Mouse (Mus musculus): ENCODE data around the gene F2rl2. TPM values are rescaled to one million over a fixed set of nuclear protein-coding genes. Genes with fewer than 3 reads are reported as not detected.
A peak's percentile ranks its signal among the peaks of the same experiment; 100 is the strongest.

F2rl2 gene
- 1.9 and 2.1 TPM in 2 replicates for polyA plus RNA-seq (2015; fragmentation: Nextera tagmentation; extraction: Ambion mirVana)

DNA sequence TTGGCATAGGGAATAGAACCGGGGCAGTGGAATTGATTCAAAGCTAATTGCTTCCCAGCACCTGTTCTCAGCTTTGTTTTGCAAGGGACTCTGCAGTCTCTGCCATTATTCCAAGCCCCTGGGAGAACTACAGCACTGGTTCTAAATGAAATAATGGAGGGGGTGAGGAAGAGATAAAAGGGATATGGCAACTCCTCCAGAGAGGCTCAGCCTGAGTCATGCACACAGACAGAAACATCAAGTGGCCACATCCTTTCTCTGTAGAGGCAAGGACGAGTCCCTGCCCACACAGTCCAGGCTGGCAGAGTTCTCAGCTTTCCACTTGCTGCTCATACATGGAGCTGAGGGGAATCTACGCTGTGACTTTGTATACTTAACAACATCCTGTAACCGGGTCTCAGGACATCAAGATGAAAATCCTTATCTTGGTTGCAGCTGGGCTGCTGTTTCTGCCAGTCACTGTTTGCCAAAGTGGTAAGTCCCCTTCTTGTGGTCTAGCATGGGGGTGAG is at the start of gene F2rl2:
Gene F2rl2 (plus strand): TSS at position 200 of the 510 bp plus-strand sequence.
- H3K27ac ChIP-seq (replicated peaks), result peak within 1 kb of the TSS; percentile 58; the same call in 1 of the 2 replicates
- peak; percentile 45 for ATAC-seq (ENCODE audit: low FRiP score)
- 49% methylated on average over 4 of the region's 4 CpGs for WGBS

DNA sequence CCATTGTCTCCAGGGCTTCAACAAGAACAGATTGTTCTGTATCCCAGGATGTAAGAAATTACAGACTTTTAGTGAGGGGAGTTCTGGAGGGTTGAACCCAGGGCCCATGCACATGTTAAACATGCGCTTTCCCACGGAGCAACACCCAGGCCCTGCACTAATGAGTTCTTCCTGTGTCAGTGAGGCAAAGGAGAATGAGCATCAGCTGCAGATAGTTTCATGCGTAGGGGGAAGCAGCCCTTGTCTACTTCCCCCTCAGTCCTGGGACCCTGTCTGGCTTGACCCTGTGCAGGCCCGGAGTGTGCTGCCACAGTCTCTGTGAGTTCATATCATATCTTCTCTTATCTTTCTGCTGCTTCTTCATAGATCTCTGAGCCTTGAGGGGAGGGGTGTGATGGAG is 49.4 kb upstream of the F2rl2 start:
- WGBS, result 57% methylated on average over 4 of the region's 4 CpGs
- ATAC-seq (ENCODE audit: low FRiP score), result no peak

More for the DNA sequence above, at the start of gene F2rl2:
- no peak within 1 kb of the TSS for H3K4me2 ChIP-seq
- H3K9me3 ChIP-seq (replicated peaks), result no peaks in the 10 kb centered on the region
- H3K4me3 ChIP-seq (replicated peaks), result no peak within 1 kb of the TSS
- H3K27me3 ChIP-seq (replicated peaks), result no peaks in the 10 kb centered on the region
- H3K4me1 ChIP-seq, result peaks cover 18% of the 10 kb centered on the region; the same call in 1 of the 2 replicates
- no peaks in the 10 kb centered on the region for H3K36me3 ChIP-seq
- no peak within 1 kb of the TSS for H3K9ac ChIP-seq (replicated peaks)

DNA sequence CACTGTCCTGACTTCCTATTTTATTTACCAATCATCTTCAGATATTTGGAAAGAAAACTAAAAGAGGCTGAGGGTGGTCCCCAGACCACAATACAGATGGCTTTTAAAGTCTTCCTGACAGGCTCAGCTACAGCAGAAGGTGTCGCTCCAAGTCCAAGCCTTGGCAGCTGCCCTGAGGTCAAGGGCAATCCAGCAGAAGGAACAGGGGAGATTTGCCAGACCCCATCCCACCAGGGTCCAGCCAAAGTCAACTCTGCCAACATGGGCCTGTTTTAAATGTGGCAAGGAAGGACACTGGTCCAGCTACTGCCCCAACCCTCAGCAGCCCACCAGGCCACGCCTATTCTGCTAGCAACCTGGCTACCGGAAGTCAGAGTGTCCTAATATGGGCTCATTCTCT is 46.7 kb upstream of the F2rl2 start:
- Histone ChIP-seq H3K9me3 (replicated peaks) (no peaks in the 10 kb centered on the region), H3K4me3 (replicated peaks) (no peak overlapping the region), H3K27ac (replicated peaks) (no peak overlapping the region), H3K27me3 (replicated peaks) (no peaks in the 10 kb centered on the region), H3K9ac (replicated peaks) (no peak overlapping the region), H3K4me1 (no peaks in the 10 kb centered on the region; the same call in 1 of the 2 replicates), H3K4me2 (no peak overlapping the region), H3K36me3 (no peaks in the 10 kb centered on the region)
- 90% methylated on average over 3 of the region's 3 CpGs for WGBS
- ATAC-seq (ENCODE audit: low FRiP score), result no peak

More for the DNA sequence above, 49.4 kb upstream of the F2rl2 start:
- H3K27ac ChIP-seq (replicated peaks), result no peak overlapping the region
- H3K4me3 ChIP-seq (replicated peaks), result no peak overlapping the region
- no peaks in the 10 kb centered on the region for H3K9me3 ChIP-seq (replicated peaks)
- H3K4me2 ChIP-seq, result no peak overlapping the region
- H3K27me3 ChIP-seq (replicated peaks), result no peaks in the 10 kb centered on the region
- H3K36me3 ChIP-seq, result no peaks in the 10 kb centered on the region
- no peak overlapping the region for H3K9ac ChIP-seq (replicated peaks)
- no peaks in the 10 kb centered on the region for H3K4me1 ChIP-seq

DNA sequence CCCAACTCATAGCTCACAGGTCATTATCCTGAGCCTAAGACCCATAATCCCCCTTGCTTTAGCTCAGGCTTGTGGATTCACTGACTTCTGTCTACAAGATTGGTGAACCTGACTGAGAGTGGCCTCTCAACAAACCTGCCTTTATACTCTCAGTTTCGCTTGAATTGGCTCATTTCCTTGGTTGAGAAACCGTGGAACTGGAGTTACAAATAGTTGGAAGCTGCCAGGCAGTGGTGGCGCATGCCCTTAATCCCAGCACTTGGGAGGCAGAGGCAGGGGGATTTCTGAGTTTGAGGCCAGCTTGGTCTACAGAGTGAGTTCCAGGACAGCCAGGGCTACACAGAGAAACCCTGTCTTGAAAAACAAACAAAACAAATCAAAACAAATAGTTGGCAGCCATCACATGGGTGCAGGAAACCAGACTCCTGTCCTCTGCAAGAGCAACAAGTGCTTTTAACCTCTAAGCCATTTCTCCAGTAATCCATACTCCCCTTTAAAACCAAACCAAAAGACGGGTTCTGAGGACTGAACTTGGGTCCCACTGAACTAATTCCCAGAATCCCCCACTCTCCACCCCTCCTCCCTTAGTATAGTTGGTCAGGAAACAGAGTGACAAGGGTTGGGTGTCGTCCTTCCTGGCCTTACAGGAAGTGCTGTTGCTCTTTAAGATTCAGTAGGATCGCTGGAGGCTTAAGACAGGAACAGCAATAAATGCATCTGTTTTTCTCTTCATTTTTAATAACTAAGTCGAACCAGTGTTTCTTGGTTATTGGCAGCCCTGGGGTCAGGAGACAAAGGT is 44.6 kb upstream of the F2rl2 start:
- Histone ChIP-seq H3K36me3 (no peaks in the 10 kb centered on the region), H3K9me3 (replicated peaks) (no peaks in the 10 kb centered on the region), H3K27me3 (replicated peaks) (no peaks in the 10 kb centered on the region), H3K9ac (replicated peaks) (no peak overlapping the region), H3K27ac (replicated peaks) (no peak overlapping the region), H3K4me3 (replicated peaks) (no peak overlapping the region), H3K4me1 (peaks cover 5% of the 10 kb centered on the region), H3K4me2 (no peak overlapping the region)
- WGBS, result 87% methylated on average over 7 of the region's 7 CpGs
- no peak for ATAC-seq (ENCODE audit: low FRiP score)

DNA sequence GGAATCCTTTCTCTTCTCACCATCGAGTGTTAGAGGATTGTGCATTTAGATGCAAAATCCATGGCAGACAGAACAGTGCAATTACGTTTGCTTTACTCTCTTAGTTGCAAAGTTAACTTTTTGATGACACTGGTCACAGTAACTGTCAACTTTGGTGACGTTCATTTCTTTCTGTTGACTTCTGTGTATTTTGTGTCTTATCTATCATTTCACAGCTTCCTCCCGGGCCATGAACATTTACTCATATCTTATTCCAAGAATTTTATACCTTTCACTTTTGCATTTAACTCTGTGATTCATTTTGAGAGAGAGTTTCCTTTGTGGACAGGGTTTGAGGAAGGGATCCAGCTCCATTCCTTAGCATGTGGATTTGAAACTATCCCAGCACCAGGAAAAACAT is 43.0 kb upstream of the F2rl2 start:
- Histone ChIP-seq H3K4me1 (peaks cover 5% of the 10 kb centered on the region), H3K9me3 (replicated peaks) (no peaks in the 10 kb centered on the region), H3K27ac (replicated peaks) (no peak overlapping the region), H3K4me3 (replicated peaks) (no peak overlapping the region), H3K27me3 (replicated peaks) (no peaks in the 10 kb centered on the region), H3K4me2 (no peak overlapping the region), H3K36me3 (no peaks in the 10 kb centered on the region), H3K9ac (replicated peaks) (no peak overlapping the region)
- ATAC-seq (ENCODE audit: low FRiP score), result no peak
- WGBS, result 91% methylated on average over 4 of the region's 4 CpGs

DNA sequence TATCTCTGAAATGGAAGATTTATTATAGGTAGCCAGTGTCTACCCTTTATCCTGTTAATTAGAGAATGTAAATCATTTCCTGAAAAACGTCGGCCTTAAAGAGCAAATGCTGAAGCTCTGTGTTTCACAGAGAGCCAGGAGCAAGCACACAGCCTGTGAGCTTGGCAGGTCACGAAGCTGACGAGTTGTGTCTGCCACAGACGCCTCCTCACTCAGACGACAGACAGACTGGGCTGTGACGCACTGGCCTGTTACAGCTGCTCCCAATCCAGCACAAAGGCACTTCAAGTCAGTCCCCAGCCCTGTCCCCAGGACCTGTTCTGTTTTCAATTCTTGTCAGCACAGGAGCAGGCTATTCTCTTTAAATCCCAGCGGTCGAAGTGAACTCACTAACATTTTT is 41.4 kb upstream of the F2rl2 start:
- H3K27ac ChIP-seq (replicated peaks), result peak overlapping the region; percentile 7
- H3K4me3 ChIP-seq (replicated peaks), result no peak overlapping the region
- H3K27me3 ChIP-seq (replicated peaks), result no peaks in the 10 kb centered on the region
- peak; percentile 90 for ATAC-seq (ENCODE audit: low FRiP score)
- WGBS, result 9% methylated on average over 9 of the region's 9 CpGs
- H3K9ac ChIP-seq (replicated peaks), result no peak overlapping the region
- H3K4me1 ChIP-seq, result peaks cover 5% of the 10 kb centered on the region
- no peaks in the 10 kb centered on the region for H3K9me3 ChIP-seq (replicated peaks)
- H3K4me2 ChIP-seq, result peak overlapping the region; percentile 3; the same call in 1 of the 2 replicates
- no peaks in the 10 kb centered on the region for H3K36me3 ChIP-seq

DNA sequence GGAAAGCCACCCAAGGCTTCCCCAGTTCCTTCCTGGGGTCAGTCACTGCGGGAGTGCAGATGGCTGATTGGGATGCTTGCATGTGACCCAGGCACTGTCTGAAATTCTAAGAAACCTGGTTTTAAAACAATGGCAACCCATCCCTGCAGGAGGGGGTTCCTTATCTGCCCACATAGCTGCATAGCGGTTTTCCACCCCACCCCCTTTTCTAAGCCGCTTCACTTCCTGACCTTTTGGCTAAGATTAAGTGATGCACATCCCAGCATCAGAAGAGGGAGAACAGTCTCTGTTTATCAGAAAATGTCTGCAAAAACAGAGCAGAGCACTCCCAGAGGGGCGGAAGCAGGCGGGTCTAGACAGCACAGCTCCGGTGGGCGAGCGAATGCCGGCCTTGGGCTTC is 39.5 kb upstream of the F2rl2 start:
- Histone ChIP-seq H3K4me1 (peaks cover 5% of the 10 kb centered on the region), H3K9me3 (replicated peaks) (no peaks in the 10 kb centered on the region), H3K27me3 (replicated peaks) (no peaks in the 10 kb centered on the region), H3K27ac (replicated peaks) (no peak overlapping the region), H3K9ac (replicated peaks) (no peak overlapping the region), H3K36me3 (no peaks in the 10 kb centered on the region), H3K4me2 (no peak overlapping the region), H3K4me3 (replicated peaks) (no peak overlapping the region)
- ATAC-seq (ENCODE audit: low FRiP score), result no peak
- 79% methylated on average over 9 of the region's 9 CpGs for WGBS

DNA sequence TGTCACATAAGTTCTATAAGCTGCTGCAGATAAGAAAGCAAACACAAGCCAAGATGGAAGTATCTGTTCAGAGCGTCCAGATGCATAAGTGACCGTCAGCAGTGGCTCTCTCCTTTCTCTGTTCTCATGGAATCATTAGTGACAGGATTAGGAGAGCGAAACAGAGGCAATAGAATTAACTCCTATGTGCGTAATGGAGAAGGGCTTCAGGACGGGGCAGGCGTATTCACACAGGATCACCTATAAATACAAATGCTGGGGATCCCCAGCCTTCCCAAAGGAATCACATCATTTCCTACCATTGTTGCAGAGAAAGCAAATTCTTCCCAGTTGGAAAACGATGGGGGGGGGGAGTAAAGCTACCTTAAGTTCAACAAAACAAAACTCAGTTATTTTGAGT is 37.2 kb upstream of the F2rl2 start:
- Histone ChIP-seq H3K4me3 (replicated peaks) (no peak overlapping the region), H3K9me3 (replicated peaks) (no peaks in the 10 kb centered on the region), H3K36me3 (0 out of 2 replicates have a peak, but pooled peaks cover 2% of the 10 kb centered on the region), H3K27me3 (replicated peaks) (no peaks in the 10 kb centered on the region), H3K9ac (replicated peaks) (no peak overlapping the region), H3K4me2 (no peak overlapping the region), H3K4me1 (peaks cover 5% of the 10 kb centered on the region), H3K27ac (replicated peaks) (no peak overlapping the region)
- 90% methylated on average over 7 of the region's 7 CpGs for WGBS
- ATAC-seq (ENCODE audit: low FRiP score), result no peak

DNA sequence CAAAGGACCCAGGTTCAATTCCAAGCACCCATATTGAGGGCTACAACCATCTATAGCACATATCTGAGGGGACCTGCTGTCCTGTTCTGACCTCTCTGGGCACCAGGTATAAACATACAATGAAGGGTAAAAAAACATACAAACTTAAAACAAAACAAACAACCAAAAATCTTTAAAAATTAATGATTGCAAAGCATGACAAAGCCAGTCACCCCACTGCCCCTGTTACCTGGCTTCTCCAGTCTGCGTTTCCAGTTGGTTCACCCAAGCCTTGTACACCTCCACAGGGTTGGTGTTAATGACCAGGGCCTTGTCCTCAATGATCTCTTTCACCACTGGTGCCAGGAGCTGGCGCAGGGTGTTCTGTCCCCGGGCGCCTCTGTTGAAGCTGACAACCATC is 32.8 kb upstream of the F2rl2 start:
- Histone ChIP-seq H3K9ac (replicated peaks) (no peak overlapping the region), H3K27ac (replicated peaks) (no peak overlapping the region), H3K27me3 (replicated peaks) (no peaks in the 10 kb centered on the region), H3K4me1 (no peaks in the 10 kb centered on the region), H3K4me3 (replicated peaks) (no peak overlapping the region), H3K36me3 (0 out of 2 replicates have a peak, but pooled peaks cover 2% of the 10 kb centered on the region), H3K4me2 (no peak overlapping the region), H3K9me3 (replicated peaks) (no peaks in the 10 kb centered on the region)
- no peak for ATAC-seq (ENCODE audit: low FRiP score)
- WGBS, result 90% methylated on average over 4 of the region's 4 CpGs

DNA sequence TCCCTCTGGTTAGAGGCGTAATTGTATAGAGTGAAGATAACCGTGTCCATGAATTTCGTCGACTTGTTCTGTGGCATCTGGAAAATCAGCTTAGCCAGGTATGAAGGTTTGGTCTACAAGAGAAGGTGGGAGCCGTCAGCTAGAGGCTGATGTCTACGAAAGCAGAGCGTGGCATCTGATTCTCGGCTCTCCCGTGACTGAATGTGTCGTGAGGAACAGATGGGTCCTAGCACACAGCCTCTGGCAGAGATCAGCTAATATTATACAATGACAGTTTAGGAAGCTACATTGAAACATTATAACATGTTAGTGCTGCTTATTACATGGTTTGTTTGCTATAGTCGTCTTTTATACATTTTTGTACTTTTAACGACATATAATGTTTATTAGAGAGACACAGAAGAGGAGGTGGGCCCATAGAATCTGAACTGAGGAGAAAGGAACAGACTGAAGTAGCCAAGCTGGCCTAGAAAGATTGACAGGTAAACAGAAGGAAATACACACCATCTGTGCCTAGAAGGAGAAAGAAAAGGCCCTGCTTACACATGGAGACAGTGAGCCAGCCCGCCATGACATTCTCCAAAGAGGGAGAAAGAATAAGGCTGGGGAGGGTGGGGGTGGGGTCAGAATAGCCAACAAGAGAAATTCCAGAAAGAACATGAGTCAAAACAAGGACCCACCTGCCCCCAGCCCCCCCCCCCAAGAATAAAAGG is 30.9 kb upstream of the F2rl2 start:
- Histone ChIP-seq H3K27ac (replicated peaks) (no peak overlapping the region), H3K9me3 (replicated peaks) (no peaks in the 10 kb centered on the region), H3K4me2 (no peak overlapping the region), H3K36me3 (0 out of 2 replicates have a peak, but pooled peaks cover 2% of the 10 kb centered on the region), H3K9ac (replicated peaks) (no peak overlapping the region), H3K4me1 (no peaks in the 10 kb centered on the region), H3K4me3 (replicated peaks) (no peak overlapping the region), H3K27me3 (replicated peaks) (no peaks in the 10 kb centered on the region)
- WGBS, result 83% methylated on average over 13 of the region's 13 CpGs
- ATAC-seq (ENCODE audit: low FRiP score), result no peak

DNA sequence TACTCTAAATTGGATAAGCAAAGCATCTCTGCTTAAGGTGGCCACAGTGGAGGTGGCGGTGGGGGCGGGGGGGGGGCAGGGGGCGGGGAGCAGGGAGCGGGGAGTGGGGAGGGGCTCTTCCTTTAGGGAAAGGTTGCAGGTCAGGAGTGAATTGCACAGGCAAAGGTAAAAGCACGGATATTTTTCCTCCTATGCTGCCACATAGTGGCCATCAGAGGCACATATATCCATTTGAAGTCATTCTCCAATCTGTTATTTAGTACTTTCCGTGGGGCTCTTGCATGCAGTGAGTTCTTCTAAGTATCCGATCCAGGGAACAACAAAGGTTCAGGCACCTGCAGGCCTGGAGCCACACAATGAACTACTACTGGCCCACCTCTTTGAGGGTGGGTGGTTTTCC is 29.4 kb upstream of the F2rl2 start:
- Histone ChIP-seq H3K4me2 (no peak overlapping the region), H3K9me3 (replicated peaks) (no peaks in the 10 kb centered on the region), H3K36me3 (0 out of 2 replicates have a peak, but pooled peaks cover 2% of the 10 kb centered on the region), H3K4me1 (no peaks in the 10 kb centered on the region), H3K27me3 (replicated peaks) (no peaks in the 10 kb centered on the region), H3K27ac (replicated peaks) (no peak overlapping the region), H3K9ac (replicated peaks) (no peak overlapping the region), H3K4me3 (replicated peaks) (no peak overlapping the region)
- 25% methylated on average over 7 of the region's 7 CpGs for WGBS
- ATAC-seq (ENCODE audit: low FRiP score), result no peak

DNA sequence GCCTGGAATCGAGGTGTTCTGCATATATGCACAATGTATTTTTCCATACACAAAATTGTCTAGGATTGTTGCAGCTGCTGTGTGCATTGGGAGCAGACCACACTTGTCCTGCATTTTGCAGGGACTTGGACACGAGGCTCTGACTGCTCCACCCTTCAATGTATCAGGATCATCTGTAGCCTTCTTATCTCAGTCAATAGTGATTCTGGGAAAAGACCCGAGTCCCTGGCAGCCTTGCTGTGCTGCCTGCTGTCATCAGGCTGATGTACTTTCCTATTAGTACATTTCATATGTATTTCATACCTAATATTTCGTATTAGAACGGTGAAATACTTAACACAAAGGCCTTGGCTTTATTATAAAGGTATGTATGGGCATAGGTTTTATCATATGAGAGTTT is 26.1 kb upstream of the F2rl2 start:
- Histone ChIP-seq H3K4me3 (replicated peaks) (no peak overlapping the region), H3K9me3 (replicated peaks) (no peaks in the 10 kb centered on the region), H3K27ac (replicated peaks) (no peak overlapping the region), H3K36me3 (no peaks in the 10 kb centered on the region), H3K4me1 (no peaks in the 10 kb centered on the region), H3K27me3 (replicated peaks) (no peaks in the 10 kb centered on the region), H3K9ac (replicated peaks) (no peak overlapping the region), H3K4me2 (no peak overlapping the region)
- ATAC-seq (ENCODE audit: low FRiP score), result no peak
- 93% methylated on average over 5 of the region's 5 CpGs for WGBS

Measured in neural tube, embryonic 15.5 days (tissue).